Mouse (Mus musculus): ENCODE data around the gene Rora. TPM values are rescaled to one million over a fixed set of nuclear protein-coding genes. Genes with fewer than 3 reads are reported as not detected.
"Not testable (repeated sequence)": the region's sequence is repeated elsewhere in the genome, so short reads cannot be mapped to it uniquely, and the experiment has no call there.

The Rora gene
- polyA plus RNA-seq, 1 experiment from 2014 or later, result 7.6 TPM

DNA sequence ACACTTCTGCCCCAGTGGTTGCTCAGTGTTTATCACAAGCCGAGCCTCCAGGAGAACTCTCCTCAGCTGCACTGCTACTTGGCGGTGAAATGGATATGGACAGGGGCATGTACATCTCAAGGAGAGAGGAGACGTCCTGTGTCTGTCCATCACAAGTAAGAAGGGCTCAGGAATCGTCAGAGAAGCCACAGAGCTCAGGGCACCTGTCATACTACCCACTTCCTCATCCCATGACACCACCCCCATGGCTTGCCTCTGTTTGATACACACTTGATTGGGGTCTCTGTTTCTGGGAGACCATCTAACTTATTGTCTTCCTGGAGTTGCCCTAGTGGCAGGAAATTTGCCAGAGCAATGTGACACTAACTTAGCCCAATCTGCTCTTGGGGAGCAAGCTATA is 433.3 kb downstream of the Rora start:
- no peak for ATAC-seq (ENCODE audit: insufficient read depth, low FRiP score, low read depth)
- Histone ChIP-seq H3K4me1 (peaks cover 4% of the 10 kb centered on the region; the same call in 1 of the 2 replicates), H3K27ac (no peak overlapping the region), H3K4me2 (no peak overlapping the region), H3K9me3 (no peaks in the 10 kb centered on the region), H3K27me3 (replicated peaks) (no peaks in the 10 kb centered on the region), H3K36me3 (no peaks in the 10 kb centered on the region), H3K9ac (no peak overlapping the region), H3K4me3 (replicated peaks) (no peak overlapping the region)
- 85% methylated on average over 4 of the region's 4 CpGs for WGBS

DNA sequence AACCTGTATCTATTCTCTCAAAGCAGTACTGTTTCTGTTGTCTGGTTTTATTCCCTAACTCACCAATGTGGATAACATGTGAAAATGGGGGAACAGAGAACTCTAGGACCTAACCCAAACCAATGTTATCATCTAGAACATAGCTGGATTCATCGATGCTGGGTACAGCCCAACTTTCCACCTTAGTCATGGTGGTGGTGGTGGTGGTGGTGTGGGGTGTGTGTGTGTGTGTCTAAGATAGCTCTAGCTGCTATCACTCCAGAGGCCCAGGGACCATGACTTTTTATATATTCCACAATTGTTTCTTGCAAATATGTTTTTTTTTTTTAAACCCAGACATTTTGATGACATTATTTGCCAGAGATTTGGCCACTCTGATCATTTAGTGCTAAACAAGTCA is 433.7 kb downstream of the Rora start:
- Histone ChIP-seq H3K4me2 (no peak overlapping the region), H3K9me3 (no peaks in the 10 kb centered on the region), H3K27ac (no peak overlapping the region), H3K27me3 (replicated peaks) (no peaks in the 10 kb centered on the region), H3K4me3 (replicated peaks) (no peak overlapping the region), H3K9ac (no peak overlapping the region), H3K36me3 (no peaks in the 10 kb centered on the region), H3K4me1 (peaks cover 8% of the 10 kb centered on the region)
- ATAC-seq (ENCODE audit: insufficient read depth, low FRiP score, low read depth), result peak; percentile 73; the same call in 1 of the 2 replicates
- WGBS, result 82% methylated on average over 1 of the region's 1 CpGs

DNA sequence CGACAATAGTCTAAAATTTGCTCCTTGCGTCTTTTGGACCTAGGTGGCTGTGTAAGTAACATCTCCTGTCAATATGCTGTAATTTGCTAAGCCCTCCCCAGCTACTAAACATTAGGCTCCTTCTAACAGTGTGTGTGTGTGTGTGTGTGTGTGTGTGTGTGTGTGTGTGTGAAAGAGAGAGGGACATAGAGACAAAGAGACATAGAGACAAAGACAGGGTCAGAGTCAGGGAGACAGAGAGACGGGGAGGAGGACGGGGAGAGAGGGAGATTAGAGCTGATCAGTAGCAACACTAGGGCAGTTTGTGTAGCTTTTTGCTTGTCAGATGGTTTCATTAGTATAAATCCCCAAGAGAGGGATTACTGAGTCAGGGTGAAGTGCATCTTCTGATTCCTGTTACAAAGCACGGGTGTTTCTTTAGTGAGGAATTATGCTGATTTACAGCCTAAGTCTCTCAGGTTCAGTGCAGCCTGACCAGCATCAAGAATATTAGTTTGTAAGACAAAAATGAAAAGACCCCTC is 437.2 kb downstream of the Rora start:
- Histone ChIP-seq H3K4me1 (peaks cover 9% of the 10 kb centered on the region), H3K27me3 (replicated peaks) (no peaks in the 10 kb centered on the region), H3K9me3 (no peaks in the 10 kb centered on the region), H3K36me3 (no peaks in the 10 kb centered on the region), H3K4me3 (replicated peaks) (no peak overlapping the region), H3K9ac (no peak overlapping the region), H3K4me2 (no peak overlapping the region), H3K27ac (no peak overlapping the region)
- ATAC-seq (ENCODE audit: insufficient read depth, low FRiP score, low read depth), result no peak
- WGBS, result 75% methylated on average over 5 of the region's 5 CpGs

DNA sequence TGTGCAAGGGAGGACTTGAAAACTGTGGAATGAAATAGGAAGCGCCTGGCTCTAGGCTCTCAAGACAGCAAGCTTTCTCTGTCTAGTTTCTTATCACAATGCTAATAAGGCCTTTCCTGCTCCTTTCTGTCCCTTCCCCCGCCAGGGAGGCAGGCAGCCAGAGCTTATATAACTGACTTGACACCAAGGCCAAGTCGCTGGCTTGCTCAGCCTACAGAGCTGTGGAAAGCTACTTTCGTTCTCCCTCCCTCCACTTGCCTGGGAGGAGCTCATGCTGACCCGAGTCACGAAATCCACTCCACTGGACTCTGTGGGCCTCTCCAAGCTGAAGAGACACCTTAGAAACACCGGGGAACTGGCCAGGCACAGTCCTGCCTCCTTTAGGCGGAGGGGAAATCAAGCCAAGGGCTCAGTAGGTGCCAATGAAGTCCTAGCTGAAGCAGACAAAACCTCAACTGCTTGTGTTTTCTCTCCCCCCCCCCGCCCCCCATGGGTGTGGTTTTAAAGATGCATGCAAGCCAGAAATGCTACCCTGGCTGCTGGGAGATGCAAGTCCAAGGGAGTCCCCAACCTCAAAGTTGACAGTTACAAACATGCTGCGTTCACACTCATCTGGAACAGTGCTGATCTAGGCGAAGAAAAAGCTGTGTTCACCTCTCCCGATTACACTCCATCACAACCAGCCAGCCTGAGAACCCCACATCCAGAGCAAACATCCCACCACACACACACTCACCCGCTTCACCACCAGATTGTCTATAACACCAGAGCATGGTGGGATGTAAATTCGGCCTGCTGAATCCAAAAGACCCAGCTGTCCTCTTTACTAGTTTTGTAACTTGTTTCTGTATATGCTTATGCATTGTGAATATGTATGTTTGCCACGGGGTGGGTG is 438.8 kb downstream of the Rora start:
- Histone ChIP-seq H3K4me3 (replicated peaks) (no peak overlapping the region), H3K36me3 (no peaks in the 10 kb centered on the region), H3K4me1 (peaks cover 9% of the 10 kb centered on the region), H3K27ac (0 out of 2 replicates have a peak overlapping the region, but pooled peaks have one; percentile 13), H3K9ac (no peak overlapping the region), H3K27me3 (replicated peaks) (no peaks in the 10 kb centered on the region), H3K4me2 (peak overlapping the region; percentile 9; the same call in 1 of the 2 replicates), H3K9me3 (no peaks in the 10 kb centered on the region)
- WGBS, result 50% methylated on average over 15 of the region's 15 CpGs
- ATAC-seq (ENCODE audit: insufficient read depth, low FRiP score, low read depth), result peak; percentile 78

DNA sequence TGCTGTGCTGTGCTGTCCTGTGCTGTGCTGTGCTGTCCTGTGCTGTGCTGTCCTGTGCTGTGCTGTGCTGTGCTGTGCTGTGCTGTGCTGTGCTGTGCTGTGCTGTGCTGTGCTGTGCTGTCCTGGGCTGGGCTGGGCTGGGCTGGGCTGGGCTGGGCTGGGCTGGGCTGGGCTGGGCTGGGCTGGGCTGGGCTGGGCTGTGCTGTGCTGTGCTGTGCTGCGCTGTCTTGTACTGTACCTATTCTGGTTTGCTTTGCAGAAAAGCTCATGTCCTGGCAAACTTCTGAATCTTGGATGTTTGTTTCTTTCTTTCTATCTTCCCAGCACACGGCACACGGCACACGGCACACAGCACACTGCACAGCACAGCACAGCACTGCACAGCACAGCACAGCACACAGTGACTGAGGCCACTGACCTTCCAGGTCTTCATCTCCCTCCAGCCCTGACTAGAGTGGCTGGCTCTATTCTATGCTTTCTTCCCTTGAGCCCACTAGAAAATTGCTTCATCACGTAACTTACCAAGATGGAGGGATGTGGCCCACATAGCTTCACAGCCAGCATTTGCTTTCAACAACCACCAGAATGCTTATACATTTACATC is 446.7 kb downstream of the Rora start:
- not testable (repeated sequence) for H3K27me3 ChIP-seq (replicated peaks); H3K9me3 ChIP-seq; H3K4me2 ChIP-seq; ATAC-seq (ENCODE audit: insufficient read depth, low FRiP score, low read depth); H3K27ac ChIP-seq; H3K4me3 ChIP-seq (replicated peaks); H3K4me1 ChIP-seq; H3K9ac ChIP-seq; H3K36me3 ChIP-seq
- WGBS, result 93% methylated on average over 5 of the region's 5 CpGs

DNA sequence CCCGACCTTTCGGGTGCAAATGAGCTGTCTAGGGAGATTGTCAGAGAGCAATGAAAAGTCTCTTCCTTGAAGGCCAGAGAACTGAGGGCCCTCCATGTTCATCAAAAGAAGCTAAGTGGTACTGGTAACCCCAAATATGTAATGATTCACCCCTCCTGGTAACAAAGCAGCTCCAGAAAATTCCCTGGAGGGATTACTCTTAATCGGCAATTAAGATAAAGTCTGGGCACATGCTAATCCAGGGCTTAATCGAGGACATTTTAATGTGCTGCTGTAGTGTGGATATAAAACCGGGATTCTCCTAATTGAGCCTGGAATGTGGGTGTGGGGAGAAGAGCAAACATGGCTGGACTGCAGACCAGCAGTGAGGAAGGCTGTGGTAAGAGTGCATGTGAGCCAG is 450.7 kb downstream of the Rora start:
- 63% methylated on average over 5 of the region's 5 CpGs for WGBS
- no peak for ATAC-seq (ENCODE audit: insufficient read depth, low FRiP score, low read depth)

DNA sequence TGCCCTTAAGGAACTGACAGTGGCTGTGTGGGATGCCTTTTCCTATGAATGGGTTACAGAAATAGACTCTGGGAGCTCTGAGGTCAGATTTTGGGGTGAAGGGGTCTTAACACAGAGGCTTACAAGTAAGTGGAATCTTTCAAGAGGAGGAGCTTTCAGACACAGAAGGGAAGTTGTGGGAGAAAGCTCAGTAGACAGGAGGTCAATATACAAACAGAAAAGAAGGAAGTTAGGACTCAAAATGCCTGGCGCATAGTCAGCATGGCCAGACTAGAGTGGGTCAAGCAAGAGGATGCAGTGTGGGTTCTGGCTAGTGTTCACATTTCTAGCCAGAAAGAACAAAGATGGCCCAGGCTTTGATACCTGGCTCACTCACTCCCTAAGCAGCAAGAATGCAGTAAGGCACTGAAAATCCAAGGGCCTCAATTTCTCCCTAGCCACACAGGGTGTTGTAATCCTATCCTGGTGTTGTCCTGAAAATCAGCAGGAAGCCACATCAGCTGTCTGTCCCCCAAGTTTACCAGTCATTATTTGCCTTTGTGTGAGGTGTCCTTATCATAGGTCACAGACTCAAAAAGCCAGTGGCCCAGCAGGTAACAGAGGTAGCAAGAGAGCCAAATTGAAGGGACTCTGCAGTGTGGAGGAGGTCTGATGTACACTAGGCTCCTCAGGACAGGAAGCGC is 456.2 kb downstream of the Rora start:
- Histone ChIP-seq H3K9me3 (no peaks in the 10 kb centered on the region), H3K36me3 (no peaks in the 10 kb centered on the region), H3K4me1 (no peaks in the 10 kb centered on the region), H3K9ac (no peak overlapping the region), H3K4me3 (replicated peaks) (no peak overlapping the region), H3K27me3 (replicated peaks) (no peaks in the 10 kb centered on the region), H3K27ac (no peak overlapping the region), H3K4me2 (no peak overlapping the region)
- 84% methylated on average over 2 of the region's 2 CpGs for WGBS
- no peak for ATAC-seq (ENCODE audit: insufficient read depth, low FRiP score, low read depth)

More for the DNA sequence above, 450.7 kb downstream of the Rora start:
- H3K36me3 ChIP-seq, result no peaks in the 10 kb centered on the region
- H3K27ac ChIP-seq, result no peak overlapping the region
- no peak overlapping the region for H3K9ac ChIP-seq
- H3K9me3 ChIP-seq, result no peaks in the 10 kb centered on the region
- H3K4me1 ChIP-seq, result no peaks in the 10 kb centered on the region
- H3K27me3 ChIP-seq (replicated peaks), result no peaks in the 10 kb centered on the region
- no peak overlapping the region for H3K4me2 ChIP-seq
- no peak overlapping the region for H3K4me3 ChIP-seq (replicated peaks)

DNA sequence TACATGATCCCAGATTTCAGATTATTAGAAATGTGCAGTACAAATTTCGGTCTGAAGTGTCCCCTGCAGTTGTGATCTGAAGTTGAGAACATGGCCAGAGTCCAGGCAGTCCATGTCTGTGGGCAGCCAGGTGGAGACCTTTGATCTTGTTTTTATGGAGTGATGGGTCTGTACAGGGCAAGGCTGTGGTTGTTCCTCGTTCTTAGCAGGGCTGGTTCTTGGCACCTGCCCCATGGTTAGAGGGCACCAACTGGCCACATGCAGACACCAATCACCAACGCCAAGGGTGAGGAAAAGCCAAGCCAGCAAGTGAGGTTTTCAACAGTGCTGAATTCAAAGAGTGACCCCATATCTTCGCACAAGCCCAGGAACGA is 456.7 kb downstream of the Rora start:
- H3K36me3 ChIP-seq, result no peaks in the 10 kb centered on the region
- no peak overlapping the region for H3K9ac ChIP-seq
- H3K9me3 ChIP-seq, result no peaks in the 10 kb centered on the region
- H3K27me3 ChIP-seq (replicated peaks), result no peaks in the 10 kb centered on the region
- no peak overlapping the region for H3K4me3 ChIP-seq (replicated peaks)
- H3K4me1 ChIP-seq, result no peaks in the 10 kb centered on the region
- WGBS, result 79% methylated on average over 5 of the region's 5 CpGs
- H3K4me2 ChIP-seq, result no peak overlapping the region
- ATAC-seq (ENCODE audit: insufficient read depth, low FRiP score, low read depth), result no peak
- H3K27ac ChIP-seq, result no peak overlapping the region

DNA sequence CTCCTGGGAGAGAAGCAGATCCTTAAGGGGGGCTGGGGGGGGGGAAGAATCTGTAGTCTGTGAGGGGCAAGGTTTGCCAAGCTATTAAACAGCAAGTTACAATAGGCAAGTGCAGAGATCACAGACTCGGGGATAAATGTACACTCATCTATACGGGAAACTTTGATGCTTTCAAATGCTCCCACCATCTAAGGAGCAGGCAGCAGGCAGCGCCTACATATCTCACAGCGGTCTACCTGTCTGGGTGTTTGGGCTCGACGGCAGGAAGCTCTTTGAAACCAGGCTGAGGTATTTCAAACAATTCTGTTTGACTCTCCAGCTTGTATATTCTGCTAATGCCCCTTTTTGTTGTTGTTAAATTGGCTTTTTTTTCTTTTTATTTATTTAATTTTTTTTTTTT is 457.1 kb downstream of the Rora start:
- H3K4me1 ChIP-seq, result no peaks in the 10 kb centered on the region
- H3K9ac ChIP-seq, result no peak overlapping the region
- H3K9me3 ChIP-seq, result no peaks in the 10 kb centered on the region
- no peak for ATAC-seq (ENCODE audit: insufficient read depth, low FRiP score, low read depth)
- H3K27me3 ChIP-seq (replicated peaks), result no peaks in the 10 kb centered on the region
- 56% methylated on average over 6 of the region's 6 CpGs for WGBS
- H3K36me3 ChIP-seq, result no peaks in the 10 kb centered on the region
- no peak overlapping the region for H3K27ac ChIP-seq
- no peak overlapping the region for H3K4me2 ChIP-seq
- no peak overlapping the region for H3K4me3 ChIP-seq (replicated peaks)

DNA sequence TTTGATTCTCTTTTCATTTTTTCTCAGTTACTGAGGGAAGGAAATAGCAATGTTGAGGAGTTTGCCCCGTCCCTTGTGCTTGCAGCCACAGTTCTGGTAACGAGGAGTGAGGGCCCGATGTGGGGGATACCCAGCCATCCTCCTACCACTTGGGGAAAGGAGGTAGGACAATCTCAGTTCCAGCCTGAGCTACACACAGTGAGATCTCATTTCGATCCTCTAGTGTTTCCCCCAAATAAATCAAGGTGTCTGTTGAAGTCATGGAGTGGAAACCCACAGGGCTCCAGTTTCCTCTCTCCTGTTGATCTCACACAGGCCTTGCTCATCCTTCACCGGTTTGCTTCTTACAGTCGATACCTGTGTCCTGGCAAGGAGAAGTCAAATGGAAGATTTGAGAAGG is 458.0 kb downstream of the Rora start:
- no peaks in the 10 kb centered on the region for H3K27me3 ChIP-seq (replicated peaks)
- WGBS, result 82% methylated on average over 6 of the region's 6 CpGs
- no peaks in the 10 kb centered on the region for H3K36me3 ChIP-seq
- no peak overlapping the region for H3K4me3 ChIP-seq (replicated peaks)
- no peak overlapping the region for H3K9ac ChIP-seq
- no peaks in the 10 kb centered on the region for H3K4me1 ChIP-seq
- H3K27ac ChIP-seq, result no peak overlapping the region
- no peaks in the 10 kb centered on the region for H3K9me3 ChIP-seq
- no peak for ATAC-seq (ENCODE audit: insufficient read depth, low FRiP score, low read depth)
- H3K4me2 ChIP-seq, result no peak overlapping the region

DNA sequence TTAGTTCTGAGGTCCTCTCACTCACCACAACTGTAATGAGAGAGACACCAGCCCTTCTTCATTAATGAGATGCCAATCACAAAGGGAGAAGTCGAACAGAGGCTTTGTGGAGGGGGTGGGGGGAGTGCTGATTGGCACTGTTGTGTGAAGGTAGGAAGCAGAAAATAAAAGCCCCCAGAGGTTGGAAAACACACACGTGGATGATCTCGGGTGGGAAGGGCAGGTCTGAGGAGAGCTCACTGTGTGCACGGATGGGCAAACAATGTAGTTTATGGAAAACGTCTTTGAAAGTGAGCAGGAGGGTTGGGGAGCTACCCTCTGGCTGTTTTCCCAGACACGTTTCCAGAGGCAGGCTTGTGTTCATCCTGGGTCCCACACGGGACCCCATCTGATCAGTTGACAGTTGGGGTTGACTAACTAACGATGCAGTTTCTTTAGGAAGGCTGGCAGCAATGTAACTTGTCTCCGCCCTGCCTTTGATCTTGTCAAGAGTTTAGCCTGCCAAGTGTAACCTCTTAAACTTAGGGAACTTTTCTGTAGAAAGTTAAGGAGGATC is 460.9 kb downstream of the Rora start:
- no peaks in the 10 kb centered on the region for H3K36me3 ChIP-seq
- no peak for ATAC-seq (ENCODE audit: insufficient read depth, low FRiP score, low read depth)
- H3K9ac ChIP-seq, result no peak overlapping the region
- H3K27ac ChIP-seq, result no peak overlapping the region
- no peak overlapping the region for H3K4me2 ChIP-seq
- no peaks in the 10 kb centered on the region for H3K4me1 ChIP-seq
- H3K9me3 ChIP-seq, result no peaks in the 10 kb centered on the region
- no peak overlapping the region for H3K4me3 ChIP-seq (replicated peaks)
- 27% methylated on average over 9 of the region's 9 CpGs for WGBS
- no peaks in the 10 kb centered on the region for H3K27me3 ChIP-seq (replicated peaks)

DNA sequence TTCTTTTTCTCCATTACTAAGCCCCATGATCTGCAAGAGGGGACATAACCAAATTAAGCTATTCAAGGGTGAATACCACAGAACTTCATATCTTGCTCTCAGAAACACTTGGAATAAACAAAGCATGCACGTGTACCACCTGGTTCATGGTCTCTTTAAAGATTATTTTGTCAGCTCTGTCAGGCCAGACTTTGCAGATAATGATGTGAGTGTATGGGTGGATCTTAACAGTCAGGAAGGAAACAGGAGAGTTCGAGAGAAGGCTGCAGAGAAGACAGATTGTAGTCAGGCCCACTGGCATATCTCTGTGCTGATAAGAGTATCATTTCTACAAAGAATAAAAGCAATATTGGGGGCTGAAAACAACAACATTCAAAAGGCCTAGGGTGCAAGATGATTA is 463.2 kb downstream of the Rora start:
- no peak overlapping the region for H3K4me2 ChIP-seq

More for the DNA sequence above, 463.2 kb downstream of the Rora start:
- Histone ChIP-seq H3K9ac (no peak overlapping the region), H3K27ac (no peak overlapping the region), H3K4me1 (no peaks in the 10 kb centered on the region), H3K27me3 (replicated peaks) (no peaks in the 10 kb centered on the region), H3K9me3 (no peaks in the 10 kb centered on the region), H3K36me3 (no peaks in the 10 kb centered on the region), H3K4me3 (replicated peaks) (no peak overlapping the region)
- WGBS, result 22% methylated on average over 2 of the region's 2 CpGs
- ATAC-seq (ENCODE audit: insufficient read depth, low FRiP score, low read depth), result no peak
